Mouse (Mus musculus) kidney, adult 18-20 months (tissue): Measurements from ENCODE around the gene Xbp1.
"Not testable (repeated sequence)": the region's sequence is repeated elsewhere in the genome, so short reads cannot be mapped to it uniquely, and the experiment has no call there.

Source experiments
- DNase-seq: peaks from one replicate; pipeline ENCODE4 v3.0.0; 2021

Xbp1 gene

DNA sequence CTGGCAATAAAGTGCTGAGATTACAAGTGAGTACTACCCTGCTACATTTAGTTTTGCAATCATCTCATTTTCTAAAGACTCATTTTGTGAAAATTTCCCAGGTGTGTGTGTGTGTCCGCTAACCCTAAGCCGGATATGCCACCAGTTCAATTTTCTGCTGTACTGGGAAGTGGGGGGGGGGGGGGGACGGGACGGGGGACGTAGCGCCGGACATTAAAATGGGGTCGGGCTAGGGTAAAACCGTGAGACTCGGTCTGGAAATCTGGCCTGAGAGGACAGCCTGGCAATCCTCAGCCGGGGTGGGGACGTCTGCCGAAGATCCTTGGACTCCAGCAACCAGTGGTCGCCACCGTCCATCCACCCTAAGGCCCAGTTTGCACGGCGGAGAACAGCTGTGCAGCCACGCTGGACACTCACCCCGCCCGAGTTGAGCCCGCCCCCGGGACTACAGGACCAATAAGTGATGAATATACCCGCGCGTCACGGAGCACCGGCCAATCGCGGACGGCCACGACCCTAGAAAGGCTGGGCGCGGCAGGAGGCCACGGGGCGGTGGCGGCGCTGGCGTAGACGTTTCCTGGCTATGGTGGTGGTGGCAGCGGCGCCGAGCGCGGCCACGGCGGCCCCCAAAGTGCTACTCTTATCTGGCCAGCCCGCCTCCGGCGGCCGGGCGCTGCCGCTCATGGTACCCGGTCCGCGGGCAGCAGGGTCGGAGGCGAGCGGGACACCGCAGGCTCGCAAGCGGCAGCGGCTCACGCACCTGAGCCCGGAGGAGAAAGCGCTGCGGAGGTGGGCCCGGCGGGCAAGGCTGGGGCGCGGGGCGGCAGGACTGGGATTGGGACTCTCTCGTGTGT, at the start of gene Xbp1:
Gene Xbp1 (plus strand): TSS at position 248 of the 854 bp plus-strand sequence.
- peak; percentile 99 for DNase-seq

DNA sequence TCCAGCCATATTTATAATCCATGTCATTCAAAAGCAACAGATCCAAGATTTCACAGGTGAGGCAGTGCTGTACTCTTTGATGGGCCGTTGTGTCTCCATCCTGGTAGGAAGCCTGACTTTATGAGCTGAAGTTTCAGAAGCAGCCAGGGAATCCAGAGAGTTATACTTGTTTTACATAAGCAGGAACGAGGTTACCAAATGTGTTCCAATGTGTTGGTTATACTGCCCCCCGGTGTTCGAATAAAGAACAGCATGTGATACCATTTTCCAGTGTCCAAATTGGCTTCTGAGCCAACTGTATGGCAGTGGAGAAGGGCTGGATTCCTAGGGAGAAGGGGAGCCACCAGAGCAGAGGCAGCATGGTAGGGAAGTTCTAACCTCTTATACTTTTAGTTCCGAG, 46.3 kb upstream of the Xbp1 start:
- peak; percentile 77 for DNase-seq

DNA sequence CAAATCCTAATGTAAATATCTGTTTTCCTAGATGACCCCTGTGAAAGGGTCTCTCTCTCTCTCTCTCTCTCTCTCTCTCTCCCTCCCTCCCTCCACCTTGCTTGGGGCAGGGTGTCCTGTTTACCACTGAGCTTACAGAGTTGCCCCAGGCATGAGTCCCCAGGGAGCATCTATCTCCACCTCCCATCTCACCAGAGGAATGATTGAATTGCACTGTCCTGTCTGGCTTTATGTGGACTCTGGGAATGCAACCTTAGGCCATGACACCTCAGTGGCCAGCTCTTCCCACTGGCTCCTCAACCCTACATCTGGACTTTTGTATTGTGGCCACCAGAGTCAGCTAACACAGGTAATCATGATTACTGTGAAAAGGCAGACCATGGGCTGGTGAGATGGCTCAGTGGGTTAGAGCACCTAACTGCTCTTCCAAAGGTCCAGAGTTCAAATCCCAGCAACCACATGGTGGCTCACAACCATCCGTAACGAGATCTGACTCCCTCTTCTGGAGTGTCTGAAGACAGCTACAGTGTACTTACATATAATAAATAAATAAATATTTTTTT, 44.8 kb upstream of the Xbp1 start:
- not testable (repeated sequence) for DNase-seq

DNA sequence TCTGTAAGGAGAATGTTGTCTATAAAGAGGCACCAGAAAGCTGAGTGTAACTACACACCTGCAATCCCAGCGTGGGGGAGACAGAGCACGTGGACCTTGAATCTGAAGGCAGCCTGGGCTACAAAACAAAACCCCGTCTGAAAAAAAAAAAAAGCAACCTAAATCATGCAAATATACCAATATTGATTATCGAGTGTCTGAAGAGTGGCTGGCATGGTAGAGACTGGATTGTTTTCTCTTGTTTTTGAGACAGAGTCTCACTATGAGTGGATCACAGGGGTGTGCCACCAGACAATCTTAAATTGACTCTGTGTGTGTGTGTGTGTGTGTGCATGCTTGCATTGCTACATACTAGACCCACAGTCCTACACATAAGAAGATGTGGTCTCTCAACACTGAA, 43.7 kb upstream of the Xbp1 start:
- DNase-seq, result no peak

- no peak for DNase-seq
Observed at GRCm38 (mm10) chr11:5478193-5478592, 42.3 kb upstream of the Xbp1 start.

GRCm38 (mm10) chr11:5478831-5479230, 41.6 kb upstream of the Xbp1 start:
- DNase-seq, result no peak

DNA sequence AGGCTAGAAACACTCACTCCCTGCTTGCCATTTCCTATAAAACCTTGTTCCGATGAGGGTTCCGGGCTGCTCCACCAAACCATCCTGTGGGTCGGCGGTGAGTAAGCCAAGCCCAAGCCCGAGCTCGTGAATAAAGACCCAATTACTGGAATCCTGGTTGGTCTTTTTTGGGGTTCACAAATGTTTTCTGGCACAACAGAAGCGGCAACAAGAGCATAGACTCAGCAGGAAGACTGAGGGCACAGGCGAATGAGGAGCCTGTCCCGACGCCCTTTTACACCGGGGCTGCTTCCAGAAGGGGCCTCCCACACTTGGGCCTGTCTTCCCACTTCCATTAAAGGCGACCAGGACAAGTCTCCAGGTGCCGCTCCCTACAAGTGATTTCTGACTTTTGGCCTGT, 37.9 kb upstream of the Xbp1 start:
- DNase-seq, result no peak

DNA sequence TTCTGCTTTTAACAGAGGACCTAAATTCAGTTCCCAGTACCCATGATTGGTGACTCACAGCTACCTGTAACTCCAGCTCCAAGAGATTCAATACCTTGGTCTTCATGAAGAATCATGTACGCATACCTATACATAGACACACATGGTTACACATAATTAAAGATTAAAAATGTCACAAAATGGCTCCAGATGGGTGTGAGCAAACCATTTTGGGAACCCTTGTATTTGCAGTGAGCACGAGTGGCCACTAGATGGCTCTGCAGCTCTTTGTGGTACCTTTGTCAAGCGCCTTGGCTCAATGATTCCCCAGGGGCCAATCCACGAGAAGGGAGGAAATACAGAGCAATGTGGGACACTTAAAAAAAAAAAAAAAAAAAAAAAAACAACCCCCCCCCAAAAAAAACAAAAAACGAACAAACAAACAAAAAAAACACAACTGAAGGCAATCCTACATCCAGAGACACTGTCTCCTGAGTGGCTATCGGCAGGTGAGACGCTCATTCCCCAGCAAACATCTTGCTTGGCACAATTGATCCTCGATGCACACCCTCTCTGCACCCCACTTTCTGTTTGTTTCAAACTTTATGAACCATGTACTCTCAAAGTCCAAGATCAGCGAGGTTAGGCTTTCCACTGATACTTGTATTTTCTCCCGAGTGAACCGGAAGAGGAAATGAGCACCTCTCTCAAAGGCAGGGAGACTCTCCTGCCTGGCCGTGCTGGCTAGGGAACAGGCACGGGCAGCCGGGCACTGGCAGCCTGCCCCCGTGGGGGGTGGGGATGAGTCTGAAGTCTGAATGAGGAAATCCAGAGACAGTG, 35.1 kb upstream of the Xbp1 start:
- DNase-seq, result peak; percentile 89

DNA sequence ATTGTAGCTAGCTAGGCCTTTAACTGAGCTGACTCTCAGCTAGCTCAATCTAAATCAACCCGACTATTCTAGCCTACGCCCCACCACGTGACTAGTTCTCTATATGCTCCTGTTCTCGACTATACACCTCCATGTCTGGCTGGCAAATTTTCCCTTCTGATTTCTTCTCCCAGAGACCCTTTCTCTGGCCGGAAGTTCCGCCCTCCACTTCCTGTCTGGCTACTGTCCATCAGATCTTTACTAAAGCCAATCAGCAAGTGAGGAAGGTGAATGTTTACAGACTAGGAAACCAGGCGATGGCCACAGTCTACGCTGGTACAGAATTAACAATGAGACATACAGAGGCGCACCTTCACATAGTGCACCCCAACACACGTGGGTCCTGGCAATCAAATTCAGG, 31.0 kb upstream of the Xbp1 start:
- not testable (repeated sequence) for DNase-seq

DNA sequence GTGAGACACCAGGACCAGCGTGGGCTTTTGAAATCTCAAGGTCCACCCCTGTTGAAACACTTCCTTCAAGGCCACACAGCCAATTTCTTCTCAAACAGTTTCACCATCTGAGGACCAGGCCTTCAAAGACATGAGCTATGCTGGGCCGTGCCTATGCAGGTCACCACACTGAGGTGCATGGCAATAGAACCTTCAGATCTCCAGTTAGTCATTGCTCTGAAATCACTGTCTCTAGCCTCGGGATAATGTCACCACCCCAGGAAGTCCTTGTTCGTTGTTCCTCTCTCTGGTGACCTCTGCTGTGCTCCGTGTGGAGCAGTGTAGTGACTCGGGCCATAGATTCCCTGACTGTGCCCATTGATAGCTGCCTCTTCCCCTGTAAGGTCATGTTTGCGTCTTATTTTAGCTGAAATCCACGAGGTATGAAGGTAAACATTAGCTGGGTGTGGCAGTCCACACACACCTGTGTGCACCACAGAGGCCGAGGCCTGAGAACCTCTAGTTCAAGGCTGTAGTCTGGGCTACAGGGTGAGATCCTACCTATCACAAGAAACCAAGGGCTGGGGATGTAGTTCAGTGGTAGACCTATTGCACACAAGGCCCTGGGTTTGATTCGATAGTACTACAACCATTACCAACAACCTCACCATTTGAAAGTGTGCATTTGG, 29.3 kb upstream of the Xbp1 start:
- DNase-seq, result no peak

- no peak for DNase-seq
Observed at GRCm38 (mm10) chr11:5491912-5492311, 28.5 kb upstream of the Xbp1 start.

DNA sequence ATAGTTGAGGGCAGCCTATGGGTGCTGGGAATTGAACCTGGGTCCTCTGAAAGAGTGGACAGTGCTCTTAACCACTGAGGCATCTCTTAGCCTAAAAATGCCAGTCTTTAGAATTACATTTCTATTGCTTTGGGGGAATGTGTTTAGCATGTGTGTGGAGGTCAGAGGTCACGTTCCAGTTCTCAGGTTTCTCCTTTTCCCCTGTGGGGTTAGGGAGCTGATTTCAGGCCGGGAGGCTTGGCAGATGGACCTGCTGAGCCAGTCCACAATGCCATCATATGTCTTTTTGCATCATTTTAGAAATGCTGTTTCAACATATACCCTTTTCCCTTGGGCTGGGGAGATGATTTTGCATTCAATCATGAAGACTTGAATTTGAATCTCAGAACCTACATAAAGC, 26.6 kb upstream of the Xbp1 start:
- no peak for DNase-seq

- no peak for DNase-seq
Observed at GRCm38 (mm10) chr11:5495286-5495832, 25.1 kb upstream of the Xbp1 start.

DNA sequence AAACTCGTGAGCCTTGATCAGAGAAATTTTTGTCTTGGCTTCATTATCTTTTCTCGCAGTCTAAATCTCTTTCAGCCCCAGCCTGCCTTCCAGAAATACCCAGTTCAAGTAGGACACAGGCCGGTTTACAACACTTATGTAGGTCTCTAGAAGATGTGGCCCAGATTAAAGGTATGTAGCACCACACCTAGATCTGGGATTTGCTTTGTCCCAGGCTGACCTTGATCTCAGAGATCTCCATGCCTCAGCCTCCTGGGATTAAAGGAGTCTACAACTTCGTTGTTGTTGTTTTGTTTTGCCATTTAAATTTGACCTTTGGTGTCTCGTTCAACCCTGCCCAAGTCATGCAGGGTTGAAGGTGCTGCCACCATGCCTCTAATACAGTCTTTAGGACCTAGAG, 24.6 kb upstream of the Xbp1 start:
- DNase-seq, result no peak

DNA sequence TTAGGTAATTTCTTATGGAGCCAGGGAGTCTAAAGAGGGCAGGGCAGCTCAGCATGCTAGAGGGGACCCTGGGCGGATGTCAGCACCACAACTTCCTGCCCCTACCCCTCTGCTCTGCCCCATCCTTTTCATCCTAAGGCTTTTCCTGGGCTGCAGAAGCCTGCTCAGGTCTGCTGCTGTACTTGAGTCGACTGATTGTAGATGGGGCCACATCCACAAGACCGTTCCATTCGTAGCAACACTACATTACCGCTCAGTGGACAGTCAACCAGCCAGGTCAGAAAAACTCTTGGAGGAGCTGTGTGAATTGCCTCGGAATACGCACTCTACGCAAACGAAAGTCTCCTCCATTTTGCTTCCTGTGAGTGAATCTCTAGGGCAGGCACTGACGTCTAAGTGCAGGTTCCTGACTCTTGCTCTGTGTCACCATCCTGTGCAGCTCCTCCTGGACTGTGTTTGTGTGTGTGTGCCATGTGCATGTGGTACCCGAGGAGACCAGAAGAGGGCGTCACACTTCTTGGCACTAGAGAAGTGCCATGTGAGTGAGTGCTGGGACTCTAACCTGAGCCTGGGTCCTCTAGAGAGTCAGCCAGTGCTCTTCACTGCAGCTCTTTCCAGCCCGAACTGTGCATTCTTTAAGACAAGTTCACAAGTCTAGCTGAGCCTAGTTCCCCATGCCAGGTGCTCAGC, 23.8 kb upstream of the Xbp1 start:
- no peak for DNase-seq

GRCm38 (mm10) chr11:5498422-5498821, 22.0 kb upstream of the Xbp1 start:
- no peak for DNase-seq

- DNase-seq, result peak; percentile 51
Observed at GRCm38 (mm10) chr11:5498931-5499661, 21.4 kb upstream of the Xbp1 start.

DNA sequence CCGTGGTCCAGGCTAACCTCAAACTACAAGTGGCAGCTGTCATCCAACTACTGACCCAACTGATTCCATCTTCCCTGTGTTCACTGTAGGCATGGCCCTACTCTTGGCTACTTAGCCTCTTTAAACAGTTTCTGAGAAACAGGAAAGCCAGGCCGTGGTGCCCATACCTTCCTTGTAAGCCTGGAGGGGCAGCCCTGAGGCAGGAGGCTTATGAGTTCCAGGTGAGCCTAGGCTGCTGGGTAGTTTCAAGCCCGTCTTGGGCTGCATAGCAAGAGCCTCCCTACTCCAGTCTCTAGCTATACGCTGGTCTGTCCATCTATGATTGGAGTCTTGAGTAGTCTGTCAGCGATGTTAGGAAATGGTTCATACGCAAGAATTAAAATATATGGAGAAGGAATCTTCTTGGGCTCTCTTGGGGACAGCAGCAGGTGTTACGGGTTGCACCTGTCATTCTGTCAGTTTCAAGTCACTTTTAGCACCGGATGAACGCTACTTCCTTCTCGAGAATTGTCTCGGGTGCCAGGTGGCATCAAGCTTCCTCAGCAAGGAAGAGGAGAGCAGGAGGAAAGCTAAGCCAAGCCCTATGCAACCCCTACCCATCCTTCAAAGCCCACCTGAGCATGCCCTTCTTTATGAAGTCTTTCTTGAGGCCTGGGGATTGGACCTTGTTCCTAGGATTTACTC, 20.4 kb upstream of the Xbp1 start:
- DNase-seq, result no peak

DNA sequence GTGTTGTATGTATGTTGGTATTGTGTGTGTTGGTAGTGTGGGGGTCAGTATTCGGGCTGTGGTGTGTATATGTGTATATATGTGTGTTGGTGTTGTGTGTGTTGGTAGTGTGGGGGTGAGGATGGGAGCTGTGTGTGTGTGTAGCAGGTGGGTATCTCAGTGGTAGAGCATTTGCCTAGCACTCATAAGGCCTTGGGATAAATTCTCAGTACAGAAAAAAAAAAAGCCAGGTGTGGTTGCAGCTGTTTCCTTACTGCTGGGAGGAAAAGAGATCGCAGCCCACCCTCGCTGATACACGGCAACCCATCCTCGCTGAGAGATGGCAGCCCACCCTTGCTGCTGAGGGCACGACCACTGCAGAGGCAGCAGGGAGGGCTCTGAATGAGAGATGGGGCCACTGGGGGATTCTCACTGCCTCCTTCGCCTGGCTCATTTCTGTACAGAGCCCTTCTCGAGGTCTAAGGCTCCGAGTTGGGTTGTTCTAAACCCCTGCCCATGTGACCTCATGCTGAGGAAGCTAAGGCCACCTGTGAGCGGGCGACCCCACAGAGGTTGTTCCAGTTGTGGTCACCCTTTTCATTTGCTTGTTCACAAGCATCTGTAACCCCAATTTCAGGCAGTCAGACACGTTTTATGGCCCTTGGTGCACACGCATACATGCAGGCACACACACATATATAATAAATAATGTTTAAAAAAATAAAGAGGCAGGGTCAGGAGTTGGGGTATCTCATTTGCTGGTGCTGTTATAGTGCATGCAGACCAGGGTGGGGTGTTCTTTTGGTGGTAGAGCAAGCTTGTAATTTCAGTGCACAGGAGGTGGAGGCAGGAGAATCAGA, 19.3 kb upstream of the Xbp1 start:
- no peak for DNase-seq
